Mouse (Mus musculus) thymus, postnatal 10 days (tissue): ENCODE data around the gene Arhgap24.

Experiments used
- DNase-seq, 2 experiments: peaks; one replicate each; pipeline ENCODE4 v3.0.0; 2021; ENCODE audit warnings: low spot score in 2 of 2

Gene Arhgap24

GRCm38 (mm10) chr5:102578431-102578830, 97.2 kb downstream of the Arhgap24 start:
- DNase-seq, result no peak

DNA sequence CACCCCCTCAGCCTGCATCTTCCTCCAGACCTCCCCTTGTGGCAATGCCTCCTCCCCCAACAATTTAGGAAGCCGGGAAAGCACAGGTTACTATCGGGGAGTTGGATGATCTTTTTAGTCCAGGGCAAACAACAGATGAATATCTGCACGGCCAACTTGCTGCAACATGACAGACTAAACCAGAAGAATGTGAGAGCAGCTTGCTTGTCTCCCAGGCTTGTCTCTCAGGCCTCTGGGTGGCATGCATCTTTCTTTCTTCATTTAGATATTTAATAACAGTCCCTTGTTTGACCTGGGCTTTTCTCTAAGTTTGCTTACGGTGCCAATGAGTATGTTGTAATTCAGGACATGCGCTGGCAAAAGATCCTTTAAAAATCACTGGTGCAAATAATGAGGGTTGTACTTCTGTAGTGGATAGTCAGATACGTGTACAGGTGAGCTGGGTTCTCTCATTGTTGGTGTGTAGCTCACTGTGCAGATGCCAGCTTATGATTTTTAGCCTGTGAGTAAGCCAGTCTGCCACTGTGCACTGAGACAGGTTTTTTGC, 101.7 kb downstream of the Arhgap24 start:
- DNase-seq, result no peak

- DNase-seq, result no peak
Measured at GRCm38 (mm10) chr5:102591422-102591821, 110.2 kb downstream of the Arhgap24 start.

GRCm38 (mm10) chr5:102593058-102593457, 111.9 kb downstream of the Arhgap24 start:
- DNase-seq, result no peak

GRCm38 (mm10) chr5:102599102-102599501, 117.9 kb downstream of the Arhgap24 start:
- DNase-seq, result no peak

- no peak for DNase-seq
Measured at GRCm38 (mm10) chr5:102613571-102613970, 132.4 kb downstream of the Arhgap24 start.

DNA sequence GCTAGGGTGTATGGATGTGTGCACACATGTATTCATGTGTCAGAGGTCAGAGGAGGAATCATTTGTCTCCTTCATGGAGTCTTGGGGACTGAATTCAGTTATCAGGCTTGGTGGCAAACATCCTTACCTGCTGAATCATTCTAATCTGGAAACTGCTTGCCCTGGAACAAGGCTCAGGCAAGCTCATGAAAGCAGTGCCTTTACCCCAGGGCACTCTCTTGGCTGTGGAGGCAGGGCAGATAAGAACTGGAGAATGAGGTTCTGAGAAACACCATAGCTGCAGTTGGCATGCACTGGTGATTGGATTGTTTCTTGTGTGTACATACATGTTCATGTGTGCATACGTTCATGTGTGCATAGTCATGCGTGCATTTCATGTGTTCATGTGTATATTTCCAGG, 132.9 kb downstream of the Arhgap24 start:
- no peak for DNase-seq

GRCm38 (mm10) chr5:102615249-102615648, 134.1 kb downstream of the Arhgap24 start:
- no peak for DNase-seq

- DNase-seq, result no peak
Measured at GRCm38 (mm10) chr5:102621036-102621435, 139.8 kb downstream of the Arhgap24 start.

- DNase-seq, result no peak
Measured at GRCm38 (mm10) chr5:102623807-102624435, 142.7 kb downstream of the Arhgap24 start.

DNA sequence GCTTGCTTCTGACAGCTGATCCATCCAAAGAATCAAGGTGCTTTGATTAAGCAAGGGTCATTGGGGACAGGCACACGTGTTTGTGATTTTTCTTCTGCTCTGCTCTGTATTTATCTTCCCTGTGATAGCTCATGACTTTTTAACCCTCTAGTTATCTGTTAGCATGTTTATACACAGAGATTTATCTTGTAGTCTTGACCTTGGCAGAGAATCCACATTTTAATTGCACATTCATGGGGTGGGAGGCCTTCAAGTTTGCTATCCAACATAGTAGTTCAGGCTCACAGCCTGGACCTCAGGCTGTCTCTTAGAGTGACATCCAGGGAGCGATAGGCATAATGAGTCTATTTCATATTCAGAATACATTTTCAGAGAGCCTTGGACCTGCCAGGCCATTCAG, 145.5 kb downstream of the Arhgap24 start:
- DNase-seq, result no peak

DNA sequence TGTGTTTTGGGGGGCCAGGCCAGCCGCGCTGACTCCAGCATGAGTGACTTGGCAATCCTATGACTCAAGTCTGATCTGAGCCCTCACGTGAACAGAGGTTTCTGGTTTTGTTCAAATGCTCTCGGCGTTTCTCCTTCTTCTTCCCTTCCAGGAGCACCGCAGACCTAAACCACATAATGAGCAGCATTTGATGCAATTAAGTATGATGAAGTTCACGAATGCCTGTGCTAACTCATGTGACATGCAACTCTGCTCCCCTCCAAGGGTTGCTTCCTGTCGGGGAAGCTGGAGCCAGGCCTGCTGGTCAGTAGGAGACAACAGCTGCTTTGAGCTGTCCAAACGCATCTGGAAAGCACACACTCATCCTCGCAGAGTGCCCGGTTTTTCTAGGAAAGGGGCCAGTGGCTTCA, 148.2 kb downstream of the Arhgap24 start:
- DNase-seq, result no peak

DNA sequence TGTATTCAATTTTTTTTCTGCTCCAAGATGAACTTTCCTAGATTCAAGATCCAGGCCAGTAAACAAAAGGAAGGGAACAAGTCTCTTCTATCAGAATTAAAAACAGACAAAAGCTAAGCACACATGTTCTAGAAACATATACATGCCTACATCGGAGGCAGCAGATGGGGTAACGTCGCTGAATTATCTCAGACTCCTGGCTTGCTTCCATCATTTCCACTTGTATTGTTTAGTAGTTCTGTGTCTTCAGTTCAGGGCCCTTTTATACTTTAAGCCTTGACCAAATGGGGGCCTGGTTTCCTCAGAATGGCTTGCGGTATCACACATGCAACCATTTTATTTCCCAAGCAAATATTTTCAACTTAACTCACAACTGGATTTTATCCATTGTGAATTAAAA, 154.4 kb downstream of the Arhgap24 start:
- no peak for DNase-seq

DNA sequence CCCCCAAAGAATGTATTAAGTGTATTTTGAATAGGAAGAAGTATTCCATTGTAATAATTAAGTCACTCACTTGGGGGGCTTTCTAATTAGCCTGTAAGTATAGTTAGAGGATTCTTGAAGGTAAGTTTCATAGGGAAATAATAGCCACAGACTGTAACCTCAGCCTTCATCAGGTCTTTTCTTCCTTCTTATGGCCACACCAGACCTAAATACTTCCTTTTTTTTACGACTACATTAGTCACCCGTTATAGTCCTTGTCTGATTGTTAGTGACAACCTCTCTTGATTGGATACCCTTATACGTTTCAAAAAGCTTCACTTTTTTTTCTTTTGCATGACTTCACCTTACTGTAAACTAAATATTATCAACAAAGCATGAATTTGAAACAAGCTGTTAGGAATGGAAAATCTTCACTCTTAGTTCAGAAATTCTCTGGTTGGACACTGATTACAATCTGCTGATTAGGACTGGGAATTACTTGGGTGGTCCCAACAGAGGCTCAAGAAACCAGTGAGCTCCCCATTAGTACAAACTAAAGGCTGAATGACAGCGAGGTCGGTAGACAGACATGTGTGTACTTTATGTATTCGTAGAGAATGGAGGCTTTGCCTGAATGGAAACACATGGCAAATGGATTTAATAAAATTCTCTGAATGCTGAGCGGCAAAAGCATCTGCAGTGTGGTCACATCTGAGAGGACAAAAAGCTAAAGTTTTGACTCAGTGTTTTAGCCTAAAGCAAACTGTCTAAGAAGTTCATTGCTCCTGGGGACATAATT, 158.8 kb downstream of the Arhgap24 start:
- no peak for DNase-seq

DNA sequence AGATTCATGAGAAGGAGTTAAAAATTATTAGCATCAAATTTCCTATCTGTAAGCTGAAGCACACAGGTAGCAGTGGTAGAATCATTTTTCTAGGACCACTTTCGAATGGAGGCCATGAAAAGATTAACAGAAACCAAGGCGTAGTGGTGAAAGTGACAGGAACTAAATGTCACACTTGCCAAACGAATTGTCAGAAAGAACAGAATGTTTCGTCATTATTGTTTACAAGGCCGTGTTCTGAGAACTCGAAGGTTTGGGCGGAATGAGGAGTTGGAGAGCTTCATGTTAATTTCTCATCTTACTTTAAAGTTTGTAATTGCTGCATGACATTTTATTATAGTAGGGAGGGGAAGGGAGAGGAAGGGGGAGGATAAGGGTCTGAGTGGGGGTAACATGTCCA, 162.2 kb downstream of the Arhgap24 start:
- no peak for DNase-seq

DNA sequence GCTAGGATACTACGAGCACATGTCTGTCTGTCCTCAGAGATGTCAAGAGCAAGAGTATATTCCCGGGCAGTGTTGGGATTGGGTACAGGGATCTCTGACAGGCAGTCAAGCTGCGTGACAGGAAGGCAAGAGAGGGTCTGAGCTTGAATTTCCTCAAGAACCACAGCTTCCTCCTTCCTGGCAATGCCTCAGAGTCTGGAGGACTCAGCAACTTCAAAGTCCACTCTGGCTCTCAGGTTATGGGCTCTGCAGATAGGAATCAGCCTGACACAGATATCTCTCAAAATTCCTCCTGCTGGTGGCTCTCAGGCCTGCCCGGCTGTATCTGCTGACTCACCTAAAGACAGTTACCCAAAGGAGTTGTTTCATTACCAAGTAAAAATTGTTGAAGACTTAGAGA, 162.6 kb downstream of the Arhgap24 start:
- no peak for DNase-seq

DNA sequence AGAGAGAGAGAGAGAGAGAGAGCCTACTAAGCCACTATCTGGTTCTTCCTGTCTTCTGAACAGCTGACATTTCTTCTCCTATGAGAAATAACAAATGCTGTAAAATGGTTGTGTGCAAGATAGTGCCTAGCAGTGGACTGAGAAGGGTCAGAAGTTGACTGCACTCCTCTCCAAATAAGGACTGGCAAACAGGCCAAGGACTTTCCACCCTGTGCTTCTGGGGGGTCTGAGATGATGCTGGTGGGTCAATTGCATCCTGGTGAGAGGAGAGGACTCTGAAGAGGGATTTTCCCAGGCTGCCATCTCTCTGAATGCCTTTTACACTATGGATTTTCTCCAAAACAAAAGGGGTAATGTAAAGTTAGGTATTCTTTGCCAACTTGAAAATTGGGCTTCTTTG, 177.9 kb downstream of the Arhgap24 start:
- no peak for DNase-seq

GRCm38 (mm10) chr5:102664988-102665726, 184.0 kb downstream of the Arhgap24 start:
- DNase-seq, result no peak

- DNase-seq, result no peak
Measured at GRCm38 (mm10) chr5:102666886-102667285, 185.7 kb downstream of the Arhgap24 start.

- no peak for DNase-seq
Measured at GRCm38 (mm10) chr5:102667754-102668575, 186.8 kb downstream of the Arhgap24 start.

DNA sequence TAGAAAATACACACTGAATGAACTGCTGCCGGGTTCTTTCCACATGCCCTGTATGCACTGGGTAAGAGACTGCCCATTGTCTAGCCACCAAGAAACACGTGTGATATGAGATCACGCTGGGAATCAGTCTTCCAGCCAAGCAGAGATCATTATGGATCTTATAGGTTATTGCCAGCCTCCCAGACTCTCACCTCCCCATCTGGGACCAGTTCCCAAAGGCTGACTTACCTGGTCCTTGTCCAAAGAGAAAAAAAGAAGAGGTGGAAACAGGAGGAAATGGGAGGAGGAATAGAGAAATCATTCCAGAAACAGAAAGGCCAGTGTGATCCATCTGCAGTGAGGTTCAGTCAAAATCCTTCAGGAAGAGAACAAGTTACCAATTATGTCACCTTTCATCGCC, 189.0 kb downstream of the Arhgap24 start:
- no peak for DNase-seq
